Mouse (Mus musculus) limb, embryonic 14.5 days (tissue): ENCODE data around the gene Syt15. TPM values are rescaled to one million over a fixed set of nuclear protein-coding genes. Genes with fewer than 3 reads are reported as not detected.

Experiments used
- ATAC-seq: fragments of 200-750 bp; cut with Nextera tagmentation; 2 replicates; pipeline ENCODE4 v1.8.0; 2017; ENCODE audit warnings: low read depth, moderate number of reproducible peaks, moderate TSS enrichment; ENCODE audit not compliant: low FRiP score
- DNase-seq: peaks from one replicate; pipeline ENCODE4 v3.0.0-alpha.2; 2015; ENCODE audit warnings: low spot score
- H3K27ac ChIP-seq: fragments of 300-500 bp; sonication (generic); replicated peaks from 2 replicates; pipeline ENCODE4 v1.5.1; 2014; ENCODE audit warnings: low read depth, mild to moderate bottlenecking, low read length, moderate library complexity, mixed read lengths
- H3K27me3 ChIP-seq: fragments of 300-500 bp; sonication (generic); 2 replicates; pipeline ENCODE4 v1.6.1; 2014; ENCODE audit warnings: low read length, mixed read lengths; ENCODE audit not compliant: control insufficient read depth, insufficient read depth
- H3K36me3 ChIP-seq: fragments of 300-500 bp; sonication (generic); 2 replicates; pipeline ENCODE4 v1.6.1; 2014; ENCODE audit warnings: mild to moderate bottlenecking, low read length, moderate library complexity, mixed read lengths; ENCODE audit not compliant: control insufficient read depth, insufficient read depth
- H3K4me1 ChIP-seq: fragments of 300-500 bp; sonication (generic); 2 replicates; pipeline ENCODE4 v1.6.1; 2014; ENCODE audit warnings: antibody characterized with exemption, low read length, mixed read lengths; ENCODE audit not compliant: control insufficient read depth, insufficient read depth
- H3K4me2 ChIP-seq: fragments of 300-500 bp; sonication (generic); replicated peaks from 2 replicates; pipeline ENCODE4 v1.6.1; 2014; ENCODE audit warnings: low read depth, mild to moderate bottlenecking, low read length, moderate library complexity; ENCODE audit not compliant: severe bottlenecking
- H3K4me3 ChIP-seq: fragments of 300-500 bp; sonication (generic); replicated peaks from 2 replicates; pipeline ENCODE4 v1.5.1; 2014; ENCODE audit warnings: low read length
- H3K9ac ChIP-seq: fragments of 300-500 bp; sonication (generic); 2 replicates; pipeline ENCODE4 v1.6.1; 2014; ENCODE audit warnings: mild to moderate bottlenecking, low read depth, low read length, moderate library complexity; ENCODE audit not compliant: severe bottlenecking
- H3K9me3 ChIP-seq: fragments of 300-500 bp; sonication (generic); 2 replicates; pipeline ENCODE4 v1.6.1; 2016; ENCODE audit warnings: low read length; ENCODE audit not compliant: control insufficient read depth
- POLR2A ChIP-seq: fragments of 200-500 bp; IDR thresholded peaks from 2 replicates; pipeline ENCODE4 v1.8.0; 2012; ENCODE audit warnings: inconsistent platforms, mild to moderate bottlenecking, moderate library complexity, borderline replicate concordance; ENCODE audit not compliant: insufficient read depth, insufficient read length; ENCODE audit errors: extremely low read depth
- WGBS: fragments of 180-500 bp; shearing (Covaris S2); extraction: QIAGEN DNeasy Blood & Tissue Kit; methylation state at CpG from one replicate; pipeline ENCODE4 v1.1.7; 2014; 5-methylcytosine and 5-hydroxymethylcytosine counted together
- polyA plus RNA-seq, 2 experiments: library from polyadenylated mRNA; depleted of rRNA in 1 of 2; stranded (reverse) in 1 of 2; unstranded in 1 of 2; fragments of >200 nt; fragmentation: Nextera tagmentation in 1 of 2; extraction: Ambion mirVana in 1 of 2; gene quantifications; 2 replicates each; pipeline versions ENCODE4 v1.2.1 to v1.2.3; 2012 to 2014

The Syt15 gene
- polyA plus RNA-seq (2012; rRNA removed): 0.65 and 0.83 TPM in 2 replicates
- polyA plus RNA-seq (2014; fragmentation: Nextera tagmentation; extraction: Ambion mirVana): 0.51 and 0.53 TPM in 2 replicates

- peaks cover 15% of the 10 kb centered on the region for H3K27me3 ChIP-seq
- no peak for TF ChIP-seq POLR2A
- H3K9me3 ChIP-seq: no peaks in the 10 kb centered on the region
- no peak within 1 kb of the TSS for H3K27ac ChIP-seq
- DNase-seq: no peak
- no peaks in the 10 kb centered on the region for H3K36me3 ChIP-seq
- peak within 1 kb of the TSS; percentile 38 for H3K9ac ChIP-seq
- no peak for ATAC-seq
- peak within 1 kb of the TSS; percentile 25 for H3K4me3 ChIP-seq
- 60% methylated on average over 6 of the region's 6 CpGs for WGBS
- H3K4me1 ChIP-seq: 0 out of 2 replicates have a peak, but pooled peaks cover 4% of the 10 kb centered on the region
- peak within 1 kb of the TSS; percentile 59 for H3K4me2 ChIP-seq
Measured at GRCm38 (mm10) chr14:34219295-34219694, at the start of gene Syt15. Gene Syt15 (plus strand): TSS chr14:34219595.

GRCm38 (mm10) chr14:34171107-34171506 lies 48.3 kb upstream of the Syt15 start:
- DNase-seq: no peak
- no peak overlapping the region for H3K4me3 ChIP-seq
- no peaks in the 10 kb centered on the region for H3K27me3 ChIP-seq
- H3K4me1 ChIP-seq: no peaks in the 10 kb centered on the region
- no peak for TF ChIP-seq POLR2A
- H3K36me3 ChIP-seq: no peaks in the 10 kb centered on the region
- H3K9ac ChIP-seq: no peak overlapping the region
- ATAC-seq: no peak
- no peaks in the 10 kb centered on the region for H3K9me3 ChIP-seq
- WGBS: 77% methylated on average over 3 of the region's 3 CpGs
- no peak overlapping the region for H3K27ac ChIP-seq
- H3K4me2 ChIP-seq: no peak overlapping the region

- no peak overlapping the region for H3K27ac ChIP-seq
- H3K9me3 ChIP-seq: no peaks in the 10 kb centered on the region
- WGBS: 90% methylated on average over 3 of the region's 3 CpGs
- no peaks in the 10 kb centered on the region for H3K36me3 ChIP-seq
- ATAC-seq (no peak), DNase-seq (no peak)
- H3K4me2 ChIP-seq: no peak overlapping the region
- H3K27me3 ChIP-seq: no peaks in the 10 kb centered on the region
- TF ChIP-seq POLR2A: no peak
- no peak overlapping the region for H3K4me3 ChIP-seq
- no peaks in the 10 kb centered on the region for H3K4me1 ChIP-seq
- no peak overlapping the region for H3K9ac ChIP-seq
Measured at GRCm38 (mm10) chr14:34179351-34179750, 40.0 kb upstream of the Syt15 start.

- no peaks in the 10 kb centered on the region for H3K4me1 ChIP-seq
- no peak overlapping the region for H3K9ac ChIP-seq
- H3K27me3 ChIP-seq: no peaks in the 10 kb centered on the region
- H3K9me3 ChIP-seq: no peaks in the 10 kb centered on the region
- H3K36me3 ChIP-seq: no peaks in the 10 kb centered on the region
- no peak for ATAC-seq
- WGBS: 88% methylated on average over 1 of the region's 1 CpGs
- TF ChIP-seq POLR2A: no peak
- H3K4me3 ChIP-seq: no peak overlapping the region
- DNase-seq: no peak
- no peak overlapping the region for H3K4me2 ChIP-seq
- no peak overlapping the region for H3K27ac ChIP-seq
Measured at GRCm38 (mm10) chr14:34183101-34183500, 36.3 kb upstream of the Syt15 start.

- DNase-seq: no peak
- 64% methylated on average over 5 of the region's 5 CpGs for WGBS
- ATAC-seq: no peak
Measured at GRCm38 (mm10) chr14:34188629-34189028, 30.8 kb upstream of the Syt15 start.

GRCm38 (mm10) chr14:34190361-34190760 lies 29.0 kb upstream of the Syt15 start:
- no peak overlapping the region for H3K4me2 ChIP-seq
- no peak overlapping the region for H3K9ac ChIP-seq
- no peaks in the 10 kb centered on the region for H3K4me1 ChIP-seq
- H3K36me3 ChIP-seq: no peaks in the 10 kb centered on the region
- H3K27me3 ChIP-seq: no peaks in the 10 kb centered on the region
- no peak for ATAC-seq
- WGBS: 77% methylated on average over 7 of the region's 7 CpGs
- no peak overlapping the region for H3K4me3 ChIP-seq
- DNase-seq: no peak
- no peak for TF ChIP-seq POLR2A
- no peak overlapping the region for H3K27ac ChIP-seq
- no peaks in the 10 kb centered on the region for H3K9me3 ChIP-seq

More at GRCm38 (mm10) chr14:34188629-34189028, 30.8 kb upstream of the Syt15 start:
- Histone ChIP-seq H3K9ac (no peak overlapping the region), H3K36me3 (no peaks in the 10 kb centered on the region), H3K27me3 (no peaks in the 10 kb centered on the region), H3K9me3 (no peaks in the 10 kb centered on the region), H3K4me3 (no peak overlapping the region), H3K4me1 (no peaks in the 10 kb centered on the region), H3K27ac (no peak overlapping the region), H3K4me2 (no peak overlapping the region)
- TF ChIP-seq POLR2A: no peak
